ENCODE assay signal across 16 mouse cellular contexts in the genomic region with DNA sequence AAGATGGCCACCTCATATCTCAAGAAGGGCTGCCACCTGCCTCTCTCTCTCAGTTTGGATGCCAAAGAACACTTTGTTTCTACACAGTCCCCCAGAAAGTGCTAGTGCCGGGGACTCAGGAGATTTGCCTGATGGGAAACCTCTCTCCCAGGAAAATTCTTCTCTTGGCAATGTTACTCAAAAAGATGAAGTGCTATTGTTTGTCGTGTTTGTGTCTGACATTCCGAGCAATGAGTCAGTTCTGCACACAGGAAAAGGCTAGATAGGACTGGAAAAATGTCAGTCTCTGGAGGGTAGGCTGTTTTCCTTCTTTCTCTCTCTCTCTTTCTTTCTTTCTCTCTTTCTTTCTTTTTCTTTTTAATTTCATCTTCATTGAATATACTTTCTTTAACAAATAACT.
"Had no signal": no experiment of that assay in that cellular context is flagged by ENCODE, and none has a peak within 500 bp of the region (broad histone marks: within the 10 kb centered on the region; RNA-seq: fewer than 3 reads in every experiment).

No protein-coding gene starts in this region.

- DNase-seq: kidney, adult 18-20 months; kidney, postnatal 10 days; kidney, postnatal 4 days; lung, adult 2 months; lung, postnatal 10 days; right cerebral cortex, postnatal 4 days; spleen, adult 18-20 months; thymus, postnatal 4 days had no signal

- H3K27ac ChIP-seq: left cerebral cortex, adult 2 months; limb, embryonic 10.5 days; liver, embryonic 15.5 days; macrophage; midbrain, embryonic 12.5 days; neural tube, embryonic 15.5 days had no signal

- H3K27me3 ChIP-seq: liver, embryonic 15.5 days; megakaryocyte, embryonic 14.5 days; midbrain, embryonic 12.5 days; neural tube, embryonic 15.5 days had no signal

- H3K4me2 ChIP-seq: liver, embryonic 11.5 days; liver, embryonic 15.5 days; midbrain, embryonic 12.5 days; neural tube, embryonic 15.5 days had no signal

- H3K9ac ChIP-seq: liver, embryonic 15.5 days; midbrain, embryonic 12.5 days; neural tube, embryonic 15.5 days had no signal

- H3K4me3 ChIP-seq: left cerebral cortex, adult 2 months; limb, embryonic 10.5 days; liver, embryonic 15.5 days; megakaryocyte, embryonic 14.5 days; midbrain, embryonic 12.5 days; neural tube, embryonic 15.5 days had no signal

- H3K36me3 ChIP-seq: limb, embryonic 10.5 days; liver, embryonic 15.5 days had no signal

- H3K4me1 ChIP-seq: liver, embryonic 15.5 days; midbrain, embryonic 12.5 days; neural tube, embryonic 15.5 days had no signal

- H3K9me3 ChIP-seq: limb, embryonic 10.5 days; liver, embryonic 15.5 days; midbrain, embryonic 12.5 days; neural tube, embryonic 15.5 days had no signal
